Mouse (Mus musculus) liver, postnatal 0 days (tissue): ENCODE data around the gene Cacng2.

Experiments
- CTCF ChIP-seq: sonication (generic); IDR thresholded peaks from 2 replicates; pipeline ENCODE4 v1.5.1; 2016; ENCODE audit warnings: antibody characterized with exemption, low read depth
- EP300 ChIP-seq: IDR thresholded peaks from 2 replicates; pipeline ENCODE4 v1.6.1; 2016; ENCODE audit warnings: antibody characterized with exemption, low read depth, mild to moderate bottlenecking

- TF ChIP-seq CTCF (no peak), EP300 (no peak)
Measured at GRCm38 (mm10) chr15:78036586-78036985, 83.2 kb downstream of the Cacng2 start.
